Mouse (Mus musculus) layer of hippocampus, postnatal 14 days (tissue): ENCODE measurements around the gene Barhl1. TPM values are rescaled to one million over a fixed set of nuclear protein-coding genes. Genes with fewer than 3 reads are reported as not detected.

Source experiments
- DNase-seq, 2 experiments: peaks; one replicate each; pipeline ENCODE4 v3.0.0; 2021 to 2022; ENCODE audit warnings: low spot score in 2 of 2, mixed read lengths in 1 of 2
- total RNA-seq, 2 experiments: library from RNA; stranded (reverse); gene quantifications; 2 replicates each; pipeline ENCODE4 v1.2.3; 2021

The Barhl1 gene
- total RNA-seq, 2 experiments from 2014 or later, result 0.14 to 0.28 TPM

DNA sequence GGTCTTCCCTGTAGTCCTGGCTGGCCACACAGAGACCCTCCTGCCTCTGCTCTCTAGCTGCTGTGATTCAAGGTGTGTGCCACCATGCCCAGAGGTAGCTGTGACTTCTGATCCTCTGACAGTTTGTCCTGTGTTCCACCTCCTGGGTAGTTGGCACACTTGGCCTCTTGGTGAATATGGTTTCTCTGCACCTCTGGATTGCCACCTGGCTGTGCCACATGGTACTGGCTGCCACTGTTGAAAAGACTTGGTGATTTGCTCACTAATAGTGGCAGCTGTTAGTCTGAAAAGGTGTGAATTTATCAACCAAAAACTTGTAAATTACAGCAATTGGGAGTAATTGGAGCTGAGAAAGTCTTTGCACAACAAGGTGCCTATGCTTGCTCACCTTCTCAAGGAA is 52.6 kb downstream of the Barhl1 start:
- DNase-seq, result no peak

DNA sequence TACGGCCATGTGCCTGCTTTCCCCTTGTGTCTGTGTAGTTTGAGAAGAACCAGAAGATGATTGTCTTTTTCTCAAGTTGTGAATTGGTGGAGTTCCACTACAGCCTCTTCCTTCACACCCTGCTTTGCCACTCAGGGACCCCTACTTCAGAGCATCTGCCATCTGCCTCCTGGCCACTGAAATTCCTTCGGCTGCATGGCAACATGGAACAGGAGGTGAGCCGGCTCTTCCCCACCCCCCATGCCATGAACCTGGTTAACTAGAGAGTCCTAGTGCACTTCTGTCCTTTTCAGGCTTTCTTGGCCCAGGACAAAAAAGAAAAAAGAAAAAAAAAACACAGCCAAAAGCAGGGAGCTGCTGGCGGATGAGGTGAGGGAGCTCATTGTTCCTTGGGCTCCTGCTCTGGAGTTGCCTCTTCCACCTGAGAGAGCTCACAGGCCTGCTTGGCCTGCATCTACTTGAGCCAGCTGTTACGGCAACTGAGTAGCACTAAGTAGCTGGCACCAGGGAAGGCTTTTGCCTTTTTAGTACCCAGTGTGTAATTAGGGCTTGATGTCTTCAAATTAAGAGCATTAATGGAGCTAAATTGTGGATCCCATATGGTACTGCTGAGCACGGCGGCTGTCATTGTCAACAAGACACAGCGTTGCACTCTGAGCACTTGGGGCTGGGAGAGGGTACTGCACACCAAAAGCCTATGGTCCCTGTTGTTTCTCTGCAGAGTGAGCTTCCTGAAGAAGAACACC is 55.6 kb downstream of the Barhl1 start:
- no peak for DNase-seq

DNA sequence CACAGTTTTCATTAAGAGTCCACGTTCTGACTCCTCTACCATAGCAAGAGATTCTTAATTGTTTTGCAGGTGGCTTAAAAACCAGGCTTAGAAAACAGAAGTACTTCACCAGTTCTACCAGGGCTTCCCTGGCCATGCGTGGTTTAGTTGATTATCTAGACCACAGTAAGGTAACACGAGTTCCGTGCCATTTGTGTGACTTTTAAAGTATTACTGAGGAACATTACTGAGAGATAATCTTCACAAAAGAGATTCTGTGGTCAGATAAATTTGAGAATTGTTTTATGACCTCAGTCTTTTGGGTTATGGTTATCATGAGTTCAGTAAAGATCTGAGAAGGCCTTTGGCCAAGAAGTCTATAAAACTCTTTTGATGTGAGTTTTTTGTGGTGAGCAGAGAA is 57.2 kb downstream of the Barhl1 start:
- DNase-seq, result no peak

Other genes starting within 250 kb of the Barhl1 start
- 1 to 10 TPM in 1 of 2 experiments, not detected in 1; 2.0 TPM for gene Spaca9, start 216.9 kb downstream of the Barhl1 start, total RNA-seq
- gene Ak8, start 216.5 kb downstream of the Barhl1 start, total RNA-seq, result 1 to 10 TPM in 1 of 2 experiments, under 1 TPM in 1; 0.67 to 1.5 TPM
- gene Gtf3c4, start 76.3 kb downstream of the Barhl1 start, total RNA-seq, result 10 to 100 TPM; 35.5 to 41.1 TPM
- 1 to 10 TPM; 7.4 to 8.0 TPM for gene Ddx31, start 76.3 kb downstream of the Barhl1 start, total RNA-seq
- 1 to 10 TPM in 1 of 2 experiments, under 1 TPM in 1; 0.69 to 1.2 TPM for gene Cfap77, start 138.4 kb upstream of the Barhl1 start, total RNA-seq
- 10 to 100 TPM; 11.2 to 12.5 TPM for gene Ttf1, start 143.6 kb upstream of the Barhl1 start, total RNA-seq
- 10 to 100 TPM; 43.8 to 52.8 TPM for gene Setx, start 207.5 kb upstream of the Barhl1 start, total RNA-seq